Mouse (Mus musculus): ENCODE measurements around the gene Cyp4f13.

The Cyp4f13 gene

DNA sequence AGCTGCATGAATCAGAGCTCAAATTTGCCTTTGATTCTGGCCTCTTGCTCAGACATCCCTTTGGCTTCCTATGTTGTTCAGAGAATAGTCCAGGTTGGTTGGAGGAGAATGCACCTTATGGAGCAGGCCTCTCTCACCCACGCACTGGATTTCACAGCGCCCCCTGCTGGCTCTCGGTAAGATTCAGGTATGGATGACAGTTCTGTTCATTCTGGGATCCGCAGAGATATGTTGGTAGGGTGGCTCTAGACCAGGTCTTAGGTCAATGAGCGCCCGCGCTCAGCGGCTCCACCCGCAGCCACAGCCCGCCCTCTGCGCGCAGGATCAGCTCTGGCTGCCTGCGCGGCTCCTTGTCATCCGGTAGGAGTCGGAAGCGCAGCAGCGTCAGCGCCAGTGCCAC, 42.0 kb downstream of the Cyp4f13 start:
- DNase-seq (ENCODE audit: low spot score): peak; percentile 70

DNA sequence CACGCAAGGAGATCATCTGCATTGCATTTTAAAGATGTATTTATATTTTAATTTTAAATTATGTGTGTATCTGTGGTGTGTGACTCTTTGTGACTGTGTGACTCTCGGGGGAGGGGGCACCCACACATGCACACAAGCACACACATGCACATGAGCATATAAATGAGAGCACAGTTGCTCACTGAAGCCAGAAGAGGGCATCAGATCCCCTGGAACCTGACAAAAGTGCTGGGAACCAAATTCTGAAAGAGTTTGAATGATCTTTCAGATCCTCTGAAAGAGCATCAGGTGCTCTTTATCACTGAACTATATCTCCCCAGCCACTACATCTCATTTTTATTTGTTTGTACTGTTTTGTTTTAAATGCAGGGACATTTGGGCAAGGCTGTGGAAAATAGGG, 42.8 kb downstream of the Cyp4f13 start:
- DNase-seq (ENCODE audit: low spot score): peak; percentile 33

DNA sequence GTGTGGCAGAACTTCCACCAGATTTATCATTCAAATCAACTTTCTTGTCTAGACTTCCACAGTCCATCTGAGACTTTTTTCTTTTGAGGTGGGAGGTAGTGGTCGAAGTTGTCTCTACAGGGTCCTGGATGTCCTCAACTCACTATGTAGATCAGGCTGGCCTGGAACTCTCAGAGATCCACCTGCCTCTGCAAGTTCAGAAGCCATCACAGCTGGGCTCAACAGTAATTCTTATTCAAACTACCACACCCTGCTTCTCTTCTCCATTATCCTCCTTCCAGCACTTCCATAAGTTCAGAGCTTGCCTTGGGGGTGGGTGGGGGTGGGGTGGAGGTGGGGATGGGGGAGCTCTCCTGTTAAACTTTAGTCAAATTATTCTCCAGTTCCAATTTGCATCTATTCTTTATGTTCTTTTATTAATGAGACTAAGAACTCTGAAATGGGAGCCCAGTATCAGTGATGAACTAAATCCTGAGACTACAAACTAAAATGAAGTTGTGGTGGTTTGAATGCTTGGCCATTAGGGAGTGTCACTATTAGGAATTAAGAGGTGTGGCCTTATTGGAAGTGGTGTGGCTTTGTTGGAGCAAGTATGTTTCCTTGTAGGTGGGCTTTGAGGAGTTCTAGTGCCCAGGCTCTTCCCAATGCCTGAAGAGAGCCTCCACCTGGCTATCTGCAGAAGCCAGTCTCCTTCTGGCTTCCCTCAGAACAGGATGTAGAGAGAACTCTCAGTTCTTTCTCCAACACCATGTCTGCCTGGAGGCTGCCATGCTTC, 45.3 kb downstream of the Cyp4f13 start:
- no peak for DNase-seq (ENCODE audit: low spot score)

DNA sequence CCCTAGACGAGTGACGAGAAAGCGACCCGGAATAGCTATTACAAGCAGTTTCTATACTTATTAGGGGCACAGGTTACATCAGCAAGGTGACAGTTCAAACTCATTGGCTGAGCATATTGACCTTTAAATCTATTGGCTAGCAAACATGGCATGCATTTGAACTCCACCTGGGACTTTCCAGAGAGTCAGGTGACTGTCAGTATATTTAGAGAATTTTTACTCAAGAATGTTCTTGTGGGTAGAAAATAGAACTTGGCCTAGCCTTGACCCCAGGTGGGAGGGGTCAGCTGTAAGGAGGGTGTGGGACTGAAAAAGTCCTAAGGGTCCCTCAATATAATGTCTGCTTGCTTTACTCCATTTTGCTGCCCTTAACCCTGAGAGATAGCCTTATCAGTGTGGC, 51.8 kb downstream of the Cyp4f13 start:
- no peak for DNase-seq (ENCODE audit: low spot score)

DNA sequence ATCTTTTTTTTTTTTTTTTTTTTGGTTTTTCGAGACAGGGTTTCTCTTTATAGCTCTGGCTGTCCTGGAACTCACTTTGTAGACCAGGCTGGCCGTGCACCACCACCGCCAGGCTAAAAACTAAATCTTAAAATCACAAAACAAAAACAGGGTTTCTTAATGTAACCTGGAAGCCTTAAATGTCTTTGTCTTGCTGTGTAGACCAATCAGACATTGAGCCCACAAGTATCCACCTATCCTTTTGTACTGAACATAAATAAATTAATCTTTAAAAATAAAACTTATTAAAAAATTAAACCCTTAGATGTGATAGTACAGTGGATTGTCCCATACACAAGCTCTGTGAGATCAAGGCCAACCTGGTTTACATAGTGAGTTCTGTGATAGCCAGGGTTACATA, 53.3 kb downstream of the Cyp4f13 start:
- DNase-seq (ENCODE audit: low spot score): no peak

DNA sequence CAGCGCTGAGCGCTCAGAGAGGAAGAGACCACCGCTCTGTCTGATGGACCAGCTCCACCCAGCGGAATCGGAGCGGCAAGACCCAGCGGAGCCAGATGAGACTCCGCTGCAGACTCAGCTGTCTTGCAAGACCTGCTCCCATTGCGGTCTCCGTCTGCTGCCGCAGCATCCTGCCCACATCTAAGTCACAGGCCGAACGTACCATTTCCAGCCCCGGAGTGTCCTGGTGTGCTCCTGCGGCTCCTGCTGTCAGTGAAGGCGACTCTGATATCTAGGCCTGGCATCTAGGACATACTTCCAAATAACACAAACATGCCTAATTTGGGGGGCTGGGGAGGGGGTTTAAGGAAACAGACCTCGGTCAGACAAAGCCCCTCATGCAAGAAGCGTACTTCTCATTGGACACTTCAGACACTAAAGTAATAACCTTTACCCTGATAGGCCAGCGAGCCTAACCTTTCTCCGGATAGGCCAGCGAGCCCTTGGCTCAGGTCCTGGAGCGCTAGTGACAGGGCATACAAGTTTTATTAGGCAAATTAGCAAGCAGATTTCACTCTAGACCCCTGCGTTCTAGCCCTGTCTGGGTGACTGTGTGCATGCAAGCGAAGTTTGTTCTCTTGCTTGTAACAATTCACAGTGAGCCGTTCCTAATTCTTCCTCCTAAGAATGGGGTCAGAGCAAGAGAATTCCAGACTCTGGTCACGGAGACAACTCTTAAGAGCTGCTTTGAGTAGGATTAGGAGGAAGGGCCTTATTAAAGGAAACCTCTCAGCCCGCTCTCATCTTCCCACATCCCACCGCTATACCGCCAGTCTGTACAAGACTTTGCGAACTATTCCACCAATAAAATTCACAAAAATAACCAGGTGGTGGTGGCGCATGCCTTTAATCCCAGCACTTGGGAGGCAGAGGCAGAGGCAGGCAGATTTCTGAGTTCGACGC, 55.7 kb downstream of the Cyp4f13 start, which contains the start of gene Zfp870:
Zfp870 (minus strand) TSS at position 404 of the 942 bp plus-strand sequence.
- peak; percentile 99 for DNase-seq (ENCODE audit: low spot score)

DNA sequence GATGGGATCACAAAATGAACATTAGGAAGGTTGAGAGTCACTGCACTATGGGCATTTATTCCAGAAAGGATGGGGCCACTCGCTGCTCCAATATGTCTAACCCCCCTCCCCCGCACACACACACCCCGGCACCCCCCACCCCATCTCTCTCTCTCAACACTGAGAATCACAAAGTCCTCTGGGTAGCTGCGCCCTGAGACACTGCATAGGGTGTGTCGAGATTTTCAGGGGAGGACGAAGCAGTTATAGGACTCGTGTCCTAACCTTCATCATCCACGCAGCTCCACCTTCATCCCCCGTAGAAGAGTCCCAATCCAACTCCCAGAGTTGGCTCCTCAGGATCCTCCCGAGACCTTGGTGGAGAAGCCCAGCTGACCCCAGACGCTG, 56.4 kb downstream of the Cyp4f13 start:
- DNase-seq (ENCODE audit: low spot score): no peak

DNA sequence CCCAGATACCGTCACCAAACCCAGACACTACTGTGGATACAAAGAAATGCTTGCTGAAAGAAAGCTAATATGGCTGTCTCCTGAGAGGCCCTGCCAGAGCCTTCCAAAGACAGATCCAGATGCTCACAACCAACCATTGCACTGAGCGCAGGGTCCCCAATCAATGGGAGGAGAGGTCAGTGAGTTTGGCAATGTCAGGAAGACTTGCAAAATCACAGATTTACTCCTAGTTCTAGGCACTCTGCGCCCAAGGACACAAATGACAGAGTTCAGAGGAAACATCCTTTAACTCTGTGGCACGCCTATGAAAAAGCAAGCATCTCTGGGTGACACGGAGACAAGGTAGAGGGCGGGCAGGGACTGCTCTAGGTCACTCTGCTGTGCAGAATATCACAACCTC, 57.6 kb downstream of the Cyp4f13 start:
- no peak for DNase-seq (ENCODE audit: low spot score)

DNA sequence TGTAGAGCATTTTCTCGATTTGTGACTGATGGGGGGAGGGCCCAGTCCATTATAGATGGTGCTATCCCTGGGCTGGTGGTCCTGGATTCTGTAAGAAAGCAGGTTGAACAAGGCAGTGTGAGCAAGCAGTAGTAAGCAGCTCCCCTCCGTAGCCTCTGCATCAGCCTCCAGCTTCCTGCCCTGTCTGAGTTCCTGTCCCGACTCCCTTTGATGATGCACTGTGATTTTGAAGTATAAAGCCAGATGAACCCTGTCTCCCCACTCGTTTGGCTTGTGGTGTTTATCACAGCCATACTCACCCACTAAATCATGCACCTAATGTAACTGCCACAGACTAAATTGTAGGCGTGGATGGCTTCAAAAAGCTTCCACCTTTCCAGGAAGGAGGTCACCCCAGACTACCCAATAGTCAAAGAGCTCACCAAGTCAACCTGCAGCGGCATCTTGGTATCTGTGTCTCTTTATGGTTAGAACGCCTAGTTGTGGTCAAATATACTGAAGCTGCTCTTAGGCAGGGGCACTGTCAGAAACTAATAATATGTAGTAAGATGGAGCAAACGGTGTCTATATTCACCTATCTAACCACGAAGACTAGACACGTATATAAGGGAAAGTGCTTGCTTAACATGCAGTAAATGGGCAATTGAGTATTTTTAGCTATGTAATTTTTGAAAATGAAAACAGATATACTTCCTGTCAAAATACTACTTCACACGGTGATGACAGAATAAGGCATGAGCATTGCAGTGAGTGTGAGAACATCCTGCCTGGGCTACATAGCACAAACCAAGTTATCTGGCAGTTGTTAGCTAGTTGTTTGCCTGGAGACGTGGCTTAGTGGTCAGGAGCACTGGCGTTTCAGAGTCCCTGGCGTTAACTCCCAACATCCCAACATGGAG, 66.6 kb downstream of the Cyp4f13 start:
- DNase-seq (ENCODE audit: low spot score): no peak

DNA sequence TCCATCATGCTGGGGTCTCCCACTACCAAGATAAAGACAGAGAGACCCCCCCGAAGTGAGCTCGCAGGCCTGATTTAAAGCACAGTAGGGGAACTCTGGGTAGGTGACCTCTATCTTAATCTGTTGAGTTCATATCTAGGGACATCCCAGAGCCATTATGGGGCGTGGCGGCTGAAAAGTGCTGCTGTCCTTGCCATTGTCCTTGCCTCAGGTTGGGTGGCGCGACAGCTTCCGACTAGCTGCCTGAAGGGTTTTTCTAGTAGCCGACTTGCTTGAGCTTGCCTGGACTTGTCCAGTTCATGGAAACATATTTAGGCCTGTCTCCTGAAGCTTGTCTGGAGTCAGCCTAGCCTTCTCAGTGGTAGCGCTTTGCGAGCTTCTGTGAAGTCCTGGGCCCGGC, 68.4 kb downstream of the Cyp4f13 start:
- DNase-seq (ENCODE audit: low spot score): no peak

DNA sequence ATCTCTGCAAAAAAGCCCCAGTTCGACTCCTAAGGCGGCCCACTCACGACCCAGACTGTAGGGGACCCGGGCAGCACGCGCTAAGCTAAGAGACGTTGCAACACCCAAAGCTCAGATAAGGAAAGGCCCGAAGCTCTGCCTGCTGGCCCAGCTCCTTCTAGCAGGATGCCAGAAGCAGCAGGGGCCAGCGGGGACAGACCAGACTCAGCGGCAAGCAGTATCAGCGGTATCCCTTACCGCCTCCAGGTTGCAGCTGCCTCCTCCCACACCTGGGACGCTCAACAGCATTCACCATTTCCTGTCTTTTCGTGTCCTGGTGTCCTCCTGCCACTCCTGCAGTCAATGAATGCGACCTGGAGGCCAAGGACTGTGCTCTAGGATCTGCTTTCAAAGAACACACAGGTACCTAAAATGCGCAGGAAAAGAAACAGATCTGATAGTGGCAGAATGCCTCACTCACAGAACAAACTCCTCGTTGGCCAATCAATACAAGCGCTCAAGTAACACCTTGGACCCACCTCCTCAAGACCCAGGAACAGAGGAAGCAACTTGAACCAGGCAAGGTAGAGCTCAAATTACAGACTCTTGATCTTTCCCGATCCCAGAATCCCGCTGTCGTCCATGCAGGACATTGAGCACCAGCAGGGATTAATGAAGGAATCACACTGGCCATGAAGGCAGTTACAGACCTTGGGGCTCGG, 69.6 kb downstream of the Cyp4f13 start:
- peak; percentile 24 for DNase-seq (ENCODE audit: low spot score)

Measured in embryo, embryonic 10.5 days (tissue).